In genomic region chr12:100862272-100862671, GRCm38 (mm10) we compare ENCODE assay signal across 25 mouse cellular contexts. TPM values are rescaled to one million over a fixed set of nuclear protein-coding genes. Genes with fewer than 3 reads are reported as not detected.
A peak's percentile ranks its signal among the peaks of the same experiment; 100 is the strongest.
DNase-seq lines count a peak whose midpoint lies in the region; ATAC-seq and TF ChIP-seq lines count a peak whose summit lies in the region.
"Had no signal": no experiment of that assay in that cellular context is flagged by ENCODE, and none has a peak within 500 bp of the region (broad histone marks: within the 10 kb centered on the region; RNA-seq: fewer than 3 reads in every experiment).

No protein-coding gene starts in this region.

- H3K9me3 ChIP-seq in CH12.LX (replicated peaks; ENCODE audit: low read length): no peaks in the 10 kb centered on the region
- H3K9me3 ChIP-seq in heart, embryonic 10.5 days: no peaks in the 10 kb centered on the region
- H3K9me3 ChIP-seq: embryonic facial prominence, embryonic 10.5 days; forebrain, embryonic 10.5 days; hindbrain, embryonic 12.5 days had no signal

- peak; percentile 42 for DNase-seq in 416B (ENCODE audit: low read depth)
- DNase-seq in CH12.LX (ENCODE audit: extremely low read depth): no peak
- DNase-seq in kidney, adult 11 months: no peak
- no peak for DNase-seq in heart, embryonic 10.5 days (ENCODE audit: low spot score)
- DNase-seq in testis, postnatal 10 days (ENCODE audit: low spot score): no peak
- DNase-seq: B cell, adult 2 months; cerebellum, adult 18-20 months; cerebellum, adult 9-11 months; cerebellum, postnatal 36 days; gastrocnemius, adult 2 months; gastrocnemius, postnatal 25 days; heart, adult 11 months; heart, postnatal 10 days; heart, postnatal 4 days had no signal

- TF ChIP-seq RAD21 in CH12.LX (IDR thresholded peaks at IDR 0.05; ENCODE audit: low read depth, low read length): no peak

- no peak overlapping the region for H3K9ac ChIP-seq in CH12.LX (ENCODE audit: insufficient read depth, low read depth)
- H3K9ac ChIP-seq: hindbrain, embryonic 12.5 days had no signal

- peaks cover 0 to 12% of the 10 kb centered on the region in 2 experiments for H3K36me3 ChIP-seq in CH12.LX (replicated peaks in 1 of 2; ENCODE audit: control insufficient read depth in 1 of 2, insufficient read depth in 1 of 2, low read length in 1 of 2)
- no peaks in the 10 kb centered on the region for H3K36me3 ChIP-seq in heart, embryonic 10.5 days
- H3K36me3 ChIP-seq: embryonic facial prominence, embryonic 10.5 days; forebrain, embryonic 10.5 days; hindbrain, embryonic 12.5 days had no signal

- no peak for TF ChIP-seq EP300 in CH12.LX (IDR thresholded peaks at IDR 0.05; ENCODE audit: low read length)

- peak; percentile 69 for ATAC-seq in erythroblast, adult 5-6 weeks (replicated peaks; ENCODE audit: low FRiP score, poor library complexity, severe bottlenecking)
- ATAC-seq in megakaryocyte-erythroid progenitor cell, adult 5-6 weeks (replicated peaks; ENCODE audit: low FRiP score, low TSS enrichment, poor library complexity, severe bottlenecking): peak; percentile 52; the same call in 1 of the 2 replicates
- ATAC-seq: activated CD4-positive, CD25-positive, alpha-beta regulatory T cell, adult 4 months; CD4-positive, CD25-positive, alpha-beta regulatory T cell, adult 4 months; forebrain, embryonic 14.5 days; hindbrain, embryonic 16.5 days; Patski had no signal

- 78% methylated on average over 3 of the region's 3 CpGs for WGBS in heart, embryonic 10.5 days

- dilution Hi-C loops in CH12.LX (cut with MboI; ENCODE audit: extremely low pct_ligation_motif_present, extremely low pct_unique_long_range_greater_than_20kb, low sequenced_read_pairs): no loop called here

- H3K4me1 ChIP-seq in CH12.LX (ENCODE audit: control insufficient read depth in 1 of 2, insufficient read depth in 2 of 2): peaks cover 2 to 45% of the 10 kb centered on the region in 2 experiments; a peak in 3 of 4 replicates
- H3K4me1 ChIP-seq in heart, embryonic 10.5 days: no peaks in the 10 kb centered on the region
- H3K4me1 ChIP-seq: embryonic facial prominence, embryonic 10.5 days; forebrain, embryonic 10.5 days had no signal

- no peak for TF ChIP-seq CTCF in CH12.LX (conservative IDR thresholded peaks at IDR 0.05 in 1 of 2, IDR thresholded peaks at IDR 0.05 in 1 of 2; ENCODE audit: low read depth in 2 of 2, low read length in 2 of 2)

- in situ Hi-C loops in CH12.LX (cut with MboI; ENCODE audit: low pct_ligation_motif_present, low pct_unique_long_range_greater_than_20kb, low sequenced_read_pairs): loop anchor here (10.0 kb wide), 1 partner anchor 173 kb away; no protein-coding TSS in a partner anchor

- no peaks in the 10 kb centered on the region for H3K27me3 ChIP-seq in CH12.LX (replicated peaks)
- peaks cover 5% of the 10 kb centered on the region; the same call in 1 of the 2 replicates for H3K27me3 ChIP-seq in heart, embryonic 10.5 days (ENCODE audit: insufficient read depth, poor library complexity, severe bottlenecking)
- H3K27me3 ChIP-seq: hindbrain, embryonic 12.5 days; Patski had no signal

- no peak overlapping the region for H3K4me2 ChIP-seq in CH12.LX (ENCODE audit: insufficient read depth, low read depth, poor library complexity, severe bottlenecking)
- H3K4me2 ChIP-seq: hindbrain, embryonic 12.5 days had no signal

- no peak overlapping the region for H3K27ac ChIP-seq in CH12.LX (ENCODE audit: insufficient read depth, low read depth)
- no peak overlapping the region for H3K27ac ChIP-seq in heart, embryonic 10.5 days
- H3K27ac ChIP-seq: embryonic facial prominence, embryonic 10.5 days; forebrain, embryonic 10.5 days; gastrocnemius, adult 2 months; hindbrain, embryonic 12.5 days had no signal

- H3K79me2 ChIP-seq in CH12.LX (replicated peaks; ENCODE audit: control insufficient read depth, extremely low read depth, insufficient read depth, poor library complexity, severe bottlenecking): no peaks in the 10 kb centered on the region

- no peak overlapping the region for H3K4me3 ChIP-seq in CH12.LX (replicated peaks in 1 of 3; ENCODE audit: low read depth in 2 of 3, low read length in 2 of 3, poor library complexity in 1 of 3)
- no peak overlapping the region for H3K4me3 ChIP-seq in heart, embryonic 10.5 days
- H3K4me3 ChIP-seq: embryonic facial prominence, embryonic 10.5 days; erythroblast, embryonic 14.5 days; forebrain, embryonic 10.5 days; gastrocnemius, adult 2 months; hindbrain, embryonic 12.5 days had no signal

- TF ChIP-seq POLR2A in CH12.LX (IDR thresholded peaks at IDR 0.05; ENCODE audit: low read depth, low read length): no peak

TF ChIP-seq in CH12.LX, 34 proteins besides CTCF, POLR2A, EP300 and RAD21:
- TF ChIP-seq TBP (conservative IDR thresholded peaks at IDR 0.05; ENCODE audit: low read depth, low read length) (no peak), ETS1 (conservative IDR thresholded peaks at IDR 0.05; ENCODE audit: low read depth, low read length) (no peak), RCOR1 (conservative IDR thresholded peaks at IDR 0.05; ENCODE audit: low read depth, low read length) (no peak), MAFK (IDR thresholded peaks at IDR 0.05; ENCODE audit: insufficient replicate concordance, low read length) (0 out of 2 replicates have a peak, but pooled peaks have one; percentile 62)

RNA-seq across cellular contexts. Expression of gene Gpr68, which starts 45.7 kb away (rescaled TPM):
- total RNA-seq in CH12.LX (2012; rRNA removed): 2.3 and 4.2 TPM in 2 replicates
- total RNA-seq in CH12.LX (2014; rRNA removed): 1.2 TPM in 2 replicates
- polyA plus RNA-seq in CH12.LX (2012; ENCODE audit: insufficient read length, low read depth): 1.5 and 1.6 TPM in 2 replicates
- total RNA-seq in erythroblast, adult 5-6 weeks (2015; ENCODE audit: low replicate concordance): not detected in 2 replicates
- total RNA-seq in erythroblast, adult 5-6 weeks (2017; ENCODE audit: low replicate concordance): not detected in 2 replicates
- total RNA-seq in megakaryocyte-erythroid progenitor cell, adult 5-6 weeks (2014; fragmentation: Nextera tagmentation): 0.83 and 1.5 TPM in 2 replicates
- total RNA-seq in megakaryocyte-erythroid progenitor cell, adult 5-6 weeks (2017): 0.42 and 0.50 TPM in 2 replicates
- 2.5 and 5.9 TPM in 2 replicates for polyA plus RNA-seq in heart, embryonic 10.5 days (2016; fragmentation: Nextera tagmentation; extraction: Ambion mirVana)
- polyA plus RNA-seq: erythroblast, embryonic 14.5 days had no signal
